Mouse (Mus musculus) limb, embryonic 15.5 days (tissue): ENCODE results near the gene Fam240a. TPM values are rescaled to one million over a fixed set of nuclear protein-coding genes. Genes with fewer than 3 reads are reported as not detected.
A peak's percentile ranks its signal among the peaks of the same experiment; 100 is the strongest.

ENCODE experiments used
- ATAC-seq: fragments of 200-750 bp; cut with Nextera tagmentation; 2 replicates; pipeline ENCODE4 v1.8.0; 2017; ENCODE audit warnings: low read depth, moderate TSS enrichment; ENCODE audit not compliant: insufficient number of reproducible peaks, low FRiP score, low TSS enrichment
- H3K27ac ChIP-seq: fragments of 300-500 bp; sonication (generic); 2 replicates; pipeline ENCODE4 v1.5.1; 2015; ENCODE audit warnings: moderate library complexity, mild to moderate bottlenecking, inconsistent platforms
- H3K27me3 ChIP-seq: fragments of 300-500 bp; sonication (generic); 2 replicates; pipeline ENCODE4 v1.6.1; 2015; ENCODE audit warnings: inconsistent platforms
- H3K36me3 ChIP-seq: fragments of 300-500 bp; sonication (generic); 2 replicates; pipeline ENCODE4 v1.6.1; 2015; ENCODE audit warnings: inconsistent platforms
- H3K4me1 ChIP-seq: fragments of 300-500 bp; sonication (generic); 2 replicates; pipeline ENCODE4 v1.6.1; 2015; ENCODE audit warnings: inconsistent platforms
- H3K4me2 ChIP-seq: fragments of 300-500 bp; sonication (generic); 2 replicates; pipeline ENCODE4 v1.6.1; 2015; ENCODE audit warnings: mild to moderate bottlenecking, inconsistent platforms
- H3K4me3 ChIP-seq: fragments of 300-500 bp; sonication (generic); 2 replicates; pipeline ENCODE4 v1.5.1; 2015; ENCODE audit warnings: mild to moderate bottlenecking, inconsistent platforms
- H3K9ac ChIP-seq: fragments of 300-500 bp; sonication (generic); 2 replicates; pipeline ENCODE4 v1.6.1; 2015; ENCODE audit warnings: inconsistent platforms
- H3K9me3 ChIP-seq: fragments of 300-500 bp; sonication (generic); 2 replicates; pipeline ENCODE4 v1.6.1; 2016; ENCODE audit warnings: inconsistent platforms
- WGBS: fragments of 180-500 bp; shearing (Covaris S2); methylation state at CpG from one replicate; pipeline ENCODE4 v1.1.7; 2015; 5-methylcytosine and 5-hydroxymethylcytosine counted together
- polyA plus RNA-seq: library from polyadenylated mRNA; unstranded; fragments of >200 nt; fragmentation: Nextera tagmentation; extraction: Ambion mirVana; gene quantifications from 2 replicates; pipeline ENCODE4 v1.2.1, GENCODE M21; 2015

The Fam240a gene
- polyA plus RNA-seq, 1 experiment from 2014 or later: not detected

DNA sequence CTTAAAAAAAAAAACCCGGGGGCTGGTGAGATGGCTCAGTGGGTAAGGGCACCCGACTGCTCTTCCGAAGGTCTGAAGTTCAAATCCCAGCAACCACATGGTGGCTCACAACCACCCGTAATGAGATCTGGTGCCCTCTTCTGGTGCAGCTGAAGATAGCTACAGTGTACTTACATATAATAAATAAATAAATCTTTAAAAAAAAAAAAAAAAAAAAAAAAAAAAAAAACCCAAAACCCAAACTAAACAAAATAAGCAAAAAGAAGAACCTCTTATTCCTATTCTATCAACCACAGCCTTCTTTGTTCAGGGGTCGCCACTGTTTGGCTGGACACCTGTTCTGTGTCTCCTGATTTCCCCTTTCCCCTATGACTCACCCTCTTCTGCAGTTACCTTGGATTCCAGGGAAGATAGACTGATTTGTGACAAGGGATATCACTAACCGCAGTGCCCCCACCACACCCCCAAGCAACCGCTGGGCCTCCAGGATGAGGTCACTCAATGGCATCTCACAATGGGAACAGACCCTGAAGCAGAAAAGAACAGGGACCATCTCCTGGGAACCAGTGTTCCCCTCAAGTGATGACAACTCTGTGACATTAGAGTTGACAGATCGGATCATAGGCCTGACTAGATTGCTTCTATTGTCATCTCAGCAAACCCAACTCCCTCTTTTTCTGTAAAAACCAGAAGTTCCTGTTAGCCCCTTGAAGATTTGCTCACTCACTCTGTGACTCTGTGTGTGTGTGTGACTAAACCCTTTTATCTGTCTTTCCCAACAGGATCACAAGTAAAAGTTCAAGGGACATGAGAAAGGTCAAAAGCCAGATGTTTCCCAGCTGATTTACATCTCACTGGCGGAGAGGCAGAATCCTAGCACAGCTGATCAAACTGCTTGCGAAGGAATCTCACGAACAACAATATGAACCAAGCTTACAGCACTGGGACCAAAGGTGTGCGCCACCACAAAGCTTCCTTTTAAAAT, 21.1 kb upstream of the Fam240a start:
- no peak for ATAC-seq
- Histone ChIP-seq H3K9me3 (no peaks in the 10 kb centered on the region), H3K27me3 (no peaks in the 10 kb centered on the region), H3K4me1 (no peaks in the 10 kb centered on the region), H3K27ac (no peak overlapping the region), H3K36me3 (no peaks in the 10 kb centered on the region), H3K4me2 (no peak overlapping the region), H3K4me3 (no peak overlapping the region), H3K9ac (no peak overlapping the region)
- 70% methylated on average over 12 of the region's 12 CpGs for WGBS

DNA sequence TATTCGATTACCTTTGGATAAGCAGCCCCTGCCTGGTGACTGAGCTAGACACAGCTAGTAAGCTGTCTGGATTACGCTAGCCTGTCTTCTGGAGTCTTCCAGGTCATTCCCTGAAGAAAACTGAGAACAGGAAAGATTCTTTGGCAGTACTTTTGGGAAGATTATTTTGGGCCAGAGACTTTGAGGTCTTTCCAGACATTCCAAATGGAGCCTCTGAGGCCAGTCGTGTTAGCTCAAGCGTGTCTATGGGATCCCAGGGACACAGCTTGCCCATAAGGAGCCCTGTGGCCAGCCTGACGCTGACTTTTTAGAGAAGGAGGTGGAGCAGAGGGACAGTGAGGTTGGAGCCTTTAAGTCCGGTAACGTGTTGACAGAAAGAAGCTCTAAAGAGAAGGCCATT, 19.3 kb upstream of the Fam240a start:
- Histone ChIP-seq H3K4me3 (no peak overlapping the region), H3K4me1 (no peaks in the 10 kb centered on the region), H3K9ac (no peak overlapping the region), H3K9me3 (no peaks in the 10 kb centered on the region), H3K4me2 (no peak overlapping the region), H3K36me3 (no peaks in the 10 kb centered on the region), H3K27me3 (no peaks in the 10 kb centered on the region), H3K27ac (no peak overlapping the region)
- no peak for ATAC-seq
- 79% methylated on average over 7 of the region's 7 CpGs for WGBS

DNA sequence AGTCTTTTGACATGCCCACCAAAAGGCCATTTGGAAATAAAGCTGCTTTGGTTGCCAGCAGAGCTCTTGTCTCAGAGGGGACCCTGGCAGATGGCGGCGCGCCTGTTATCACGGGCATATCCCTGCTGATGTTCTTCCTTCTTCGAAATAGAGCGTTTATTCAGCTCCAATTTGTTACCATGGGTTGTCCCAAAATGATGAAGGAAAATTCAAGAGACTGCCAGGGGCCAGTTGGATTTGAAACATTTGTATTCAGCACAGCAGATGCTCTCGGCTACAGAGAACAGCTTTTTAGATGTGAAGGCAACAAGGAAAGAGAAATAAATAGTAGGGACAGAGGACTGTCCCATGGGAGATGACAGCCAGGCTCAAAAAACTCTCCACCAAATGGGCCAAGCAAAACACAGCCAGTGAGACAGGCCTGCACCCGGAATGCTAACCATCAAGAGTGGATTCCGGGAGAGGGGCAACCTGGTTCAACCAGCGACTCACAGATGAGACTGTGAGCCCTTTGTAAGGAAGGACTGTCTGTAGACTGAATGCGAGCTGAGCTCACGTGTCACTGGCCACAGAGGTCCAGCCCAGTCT, 17.3 kb upstream of the Fam240a start:
- Histone ChIP-seq H3K4me3 (no peak overlapping the region), H3K27ac (no peak overlapping the region), H3K36me3 (no peaks in the 10 kb centered on the region), H3K4me2 (no peak overlapping the region), H3K9me3 (no peaks in the 10 kb centered on the region), H3K27me3 (no peaks in the 10 kb centered on the region), H3K9ac (no peak overlapping the region), H3K4me1 (no peaks in the 10 kb centered on the region)
- WGBS: 88% methylated on average over 12 of the region's 12 CpGs
- no peak for ATAC-seq

DNA sequence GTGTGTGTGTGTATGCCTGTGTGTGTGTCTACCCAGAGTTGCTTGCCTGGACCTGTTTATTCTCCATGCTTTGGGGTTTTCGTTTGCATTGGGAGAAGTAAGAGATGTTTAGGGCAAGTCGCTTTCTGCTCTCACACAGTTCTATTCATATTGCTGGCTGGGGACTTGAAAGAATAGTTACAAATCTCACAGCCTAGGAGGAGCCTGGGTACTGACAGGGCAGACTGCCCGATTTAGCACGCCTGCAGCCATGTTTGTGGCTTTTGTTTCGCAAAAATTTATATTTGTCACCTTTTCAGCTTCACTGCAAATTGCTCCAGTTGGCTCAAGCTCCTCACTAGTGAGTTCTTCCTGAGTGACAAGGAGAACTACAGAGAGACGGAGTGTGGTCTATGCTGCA, 14.9 kb upstream of the Fam240a start:
- no peak for ATAC-seq
- WGBS: 69% methylated on average over 6 of the region's 6 CpGs

DNA sequence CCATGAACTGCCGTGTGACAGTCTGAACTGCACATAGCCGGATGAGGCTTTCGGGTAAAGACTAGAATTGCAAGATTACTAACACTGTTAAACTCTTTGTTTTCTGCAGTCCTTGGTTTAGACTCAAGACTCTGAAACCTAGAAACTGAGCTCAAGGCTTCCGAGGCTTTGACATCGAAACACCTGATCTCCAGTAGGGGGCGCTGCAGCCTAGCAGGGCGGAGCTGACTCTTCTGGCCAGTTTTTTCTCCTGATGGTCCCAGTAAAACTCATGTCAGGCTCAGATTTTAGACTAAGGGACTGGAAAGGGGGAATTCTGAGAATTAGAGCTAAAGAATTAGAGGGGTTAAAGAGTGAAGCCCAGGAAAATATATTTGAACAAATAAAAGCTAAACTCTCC, 6.1 kb upstream of the Fam240a start:
- ATAC-seq: no peak

More for the DNA sequence above, 14.9 kb upstream of the Fam240a start:
- H3K4me1 ChIP-seq: no peaks in the 10 kb centered on the region
- H3K27me3 ChIP-seq: no peaks in the 10 kb centered on the region
- H3K9me3 ChIP-seq: no peaks in the 10 kb centered on the region
- no peak overlapping the region for H3K4me3 ChIP-seq
- no peak overlapping the region for H3K9ac ChIP-seq
- H3K27ac ChIP-seq: no peak overlapping the region
- H3K4me2 ChIP-seq: no peak overlapping the region
- H3K36me3 ChIP-seq: no peaks in the 10 kb centered on the region

DNA sequence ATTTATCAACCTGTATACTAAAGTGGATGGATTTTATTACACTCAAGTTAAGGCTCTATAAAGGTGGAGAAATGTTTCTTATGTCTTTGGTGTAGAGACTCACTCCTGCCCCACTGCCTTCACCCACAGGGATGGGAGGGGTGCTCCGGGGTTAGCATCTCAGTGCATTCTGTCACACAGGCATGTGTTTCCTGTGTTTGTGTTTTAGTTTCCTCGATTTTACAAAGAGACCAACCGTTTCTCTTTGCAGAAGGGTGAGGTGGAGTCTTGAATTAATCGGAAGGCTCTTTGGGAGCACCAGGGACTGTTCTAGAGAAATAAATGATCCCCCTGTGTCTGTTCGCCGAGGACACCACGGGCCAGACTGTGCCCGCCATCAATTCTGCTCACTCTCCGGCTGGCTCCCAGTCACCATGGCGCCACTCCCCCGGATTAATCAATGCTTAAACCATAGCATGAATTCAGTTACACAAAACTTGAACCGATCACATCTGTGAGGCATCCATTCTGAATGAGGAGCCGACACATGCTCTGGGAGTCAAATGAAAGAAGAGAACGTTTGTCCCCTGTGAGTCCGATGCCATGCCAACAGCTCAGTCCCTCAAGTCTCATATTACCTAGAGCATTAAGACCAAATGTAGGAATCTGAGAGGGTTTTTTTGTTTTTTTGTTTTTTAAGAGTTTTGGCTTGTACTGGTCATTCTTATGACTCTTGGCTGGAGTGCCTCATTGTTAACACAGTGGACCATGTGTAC, 4.2 kb upstream of the Fam240a start:
- Histone ChIP-seq H3K4me2 (no peak overlapping the region), H3K9ac (no peak overlapping the region)
- 64% methylated on average over 15 of the region's 15 CpGs for WGBS

More for the DNA sequence above, 6.1 kb upstream of the Fam240a start:
- H3K27ac ChIP-seq: no peak overlapping the region
- no peak overlapping the region for H3K4me3 ChIP-seq
- no peaks in the 10 kb centered on the region for H3K9me3 ChIP-seq
- no peak overlapping the region for H3K4me2 ChIP-seq
- no peaks in the 10 kb centered on the region for H3K4me1 ChIP-seq
- H3K9ac ChIP-seq: no peak overlapping the region
- H3K27me3 ChIP-seq: no peaks in the 10 kb centered on the region
- no peaks in the 10 kb centered on the region for H3K36me3 ChIP-seq
- 16% methylated on average over 7 of the region's 7 CpGs for WGBS

DNA sequence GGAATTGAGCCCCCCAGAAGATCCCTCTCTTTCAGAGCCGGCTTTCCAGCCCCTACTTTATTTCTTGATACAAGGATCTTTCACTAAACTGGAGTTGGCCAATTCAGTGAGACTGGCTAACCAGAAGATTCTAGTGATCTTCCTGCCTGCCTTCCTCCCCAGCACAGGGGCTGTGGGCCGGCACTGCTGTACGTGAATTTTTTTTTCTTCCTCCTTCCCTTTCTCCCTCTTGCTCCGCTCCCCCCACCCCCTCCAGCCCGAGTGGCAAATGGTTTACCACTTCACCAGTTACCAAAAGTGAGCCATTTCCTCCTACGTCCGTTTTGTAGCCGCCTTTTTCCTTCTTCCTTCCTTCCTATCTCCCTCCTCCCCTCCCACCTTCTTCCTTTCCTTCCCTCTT, 1.2 kb downstream of the Fam240a start:
- Histone ChIP-seq H3K27ac (no peak overlapping the region), H3K9ac (no peak overlapping the region), H3K9me3 (no peaks in the 10 kb centered on the region), H3K36me3 (no peaks in the 10 kb centered on the region), H3K4me3 (no peak overlapping the region), H3K27me3 (no peaks in the 10 kb centered on the region), H3K4me1 (no peaks in the 10 kb centered on the region), H3K4me2 (no peak overlapping the region)
- ATAC-seq: no peak
- 67% methylated on average over 8 of the region's 8 CpGs for WGBS

More for the DNA sequence above, 4.2 kb upstream of the Fam240a start:
- Histone ChIP-seq H3K4me3 (no peak overlapping the region), H3K4me1 (no peaks in the 10 kb centered on the region), H3K36me3 (no peaks in the 10 kb centered on the region), H3K27ac (no peak overlapping the region), H3K9me3 (no peaks in the 10 kb centered on the region), H3K27me3 (no peaks in the 10 kb centered on the region)
- no peak for ATAC-seq

DNA sequence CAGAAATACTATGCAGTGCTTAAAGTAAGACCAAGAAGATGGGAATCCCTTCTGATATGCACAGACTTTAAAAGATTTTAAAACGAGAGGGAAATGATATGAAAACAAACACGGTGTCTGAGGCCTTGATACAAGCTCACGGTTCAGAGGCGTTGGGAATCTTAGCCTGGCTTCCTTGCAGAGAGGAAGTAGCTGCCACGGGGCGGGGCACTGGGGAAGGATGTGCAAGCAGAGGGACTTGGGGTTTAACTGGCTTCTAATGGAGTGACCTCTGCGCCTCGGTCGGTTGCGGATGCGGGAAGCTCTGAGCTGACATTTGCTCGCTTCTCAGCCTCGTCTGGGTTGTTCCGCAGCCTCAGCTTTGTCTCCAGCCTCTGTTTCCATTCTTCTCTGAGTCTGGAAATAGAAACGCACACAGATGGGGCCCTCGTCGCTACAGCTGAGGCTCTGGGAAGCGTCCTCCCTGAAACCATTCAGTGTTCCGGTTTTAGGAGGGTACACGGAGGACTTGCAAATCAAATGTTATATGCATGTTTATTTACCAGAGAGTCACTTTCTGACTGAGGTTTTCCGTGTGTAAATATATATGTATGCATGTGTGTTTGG, 1.9 kb downstream of the Fam240a start:
- H3K4me1 ChIP-seq: no peaks in the 10 kb centered on the region
- H3K4me2 ChIP-seq: no peak overlapping the region
- no peaks in the 10 kb centered on the region for H3K27me3 ChIP-seq
- H3K27ac ChIP-seq: no peak overlapping the region
- H3K9me3 ChIP-seq: no peaks in the 10 kb centered on the region
- H3K36me3 ChIP-seq: no peaks in the 10 kb centered on the region
- ATAC-seq: no peak
- H3K4me3 ChIP-seq: no peak overlapping the region
- WGBS: 62% methylated on average over 21 of the region's 21 CpGs
- H3K9ac ChIP-seq: no peak overlapping the region

DNA sequence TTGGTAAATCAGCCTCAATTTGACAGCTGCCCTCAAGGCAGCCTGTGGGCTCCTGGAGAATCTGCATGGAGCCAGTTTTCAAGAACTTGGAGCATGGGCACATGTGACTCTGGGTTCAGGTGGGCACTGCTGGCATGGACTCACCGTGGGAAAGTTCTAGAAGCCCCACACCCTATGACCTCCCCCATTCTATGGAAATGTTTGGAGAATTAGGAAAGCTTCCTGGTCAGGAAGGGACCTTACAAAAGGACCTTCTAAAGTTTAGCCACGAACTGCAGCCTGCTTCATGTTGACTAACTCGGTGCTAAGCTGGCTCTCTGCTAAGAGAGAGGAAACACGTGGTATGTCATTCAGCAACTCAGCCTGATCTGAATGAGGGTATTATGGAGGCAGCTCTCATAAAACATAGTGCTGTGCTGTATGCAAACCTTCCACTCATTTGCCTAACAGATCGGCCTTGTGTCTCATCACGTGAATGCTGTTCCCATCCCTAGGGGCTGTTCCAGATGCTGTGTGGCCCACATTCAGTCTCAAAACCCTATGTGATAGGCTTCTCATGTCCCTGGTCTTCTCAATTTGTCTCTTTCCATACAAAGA, 7.2 kb downstream of the Fam240a start:
- no peak overlapping the region for H3K4me2 ChIP-seq
- H3K36me3 ChIP-seq: no peaks in the 10 kb centered on the region
- 0 out of 2 replicates have a peak, but pooled peaks have one; percentile 37 for ATAC-seq
- no peaks in the 10 kb centered on the region for H3K27me3 ChIP-seq
- H3K9ac ChIP-seq: no peak overlapping the region
- H3K27ac ChIP-seq: peak overlapping the region; percentile 48; the same call in 1 of the 2 replicates
- H3K4me3 ChIP-seq: no peak overlapping the region
- 65% methylated on average over 6 of the region's 6 CpGs for whole genome bisulfite sequencing
- no peaks in the 10 kb centered on the region for H3K4me1 ChIP-seq
- H3K9me3 ChIP-seq: no peaks in the 10 kb centered on the region

DNA sequence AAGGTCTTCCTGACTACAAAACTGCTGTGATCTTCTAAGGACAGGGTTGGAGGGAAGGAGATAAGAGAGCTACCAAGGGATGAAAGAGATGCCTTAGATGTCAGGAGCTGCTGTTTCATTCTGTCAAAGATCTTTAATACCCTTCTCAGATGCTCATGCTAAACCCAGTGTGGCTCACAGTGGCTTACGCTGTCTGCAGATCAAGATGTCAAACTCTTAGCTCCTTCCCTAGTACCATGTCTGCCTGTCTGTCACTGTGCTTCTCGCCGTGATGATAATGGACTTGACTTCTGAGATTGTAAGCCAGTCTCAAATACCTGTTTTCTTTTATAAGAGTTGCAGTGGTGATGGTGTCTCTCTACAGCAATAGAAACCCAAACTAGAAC, 8.0 kb downstream of the Fam240a start:
- Histone ChIP-seq H3K4me2 (no peak overlapping the region), H3K27ac (no peak overlapping the region), H3K9ac (no peak overlapping the region), H3K27me3 (no peaks in the 10 kb centered on the region), H3K36me3 (no peaks in the 10 kb centered on the region), H3K9me3 (no peaks in the 10 kb centered on the region), H3K4me3 (no peak overlapping the region), H3K4me1 (no peaks in the 10 kb centered on the region)
- ATAC-seq: no peak
- WGBS: 96% methylated on average over 3 of the region's 3 CpGs

DNA sequence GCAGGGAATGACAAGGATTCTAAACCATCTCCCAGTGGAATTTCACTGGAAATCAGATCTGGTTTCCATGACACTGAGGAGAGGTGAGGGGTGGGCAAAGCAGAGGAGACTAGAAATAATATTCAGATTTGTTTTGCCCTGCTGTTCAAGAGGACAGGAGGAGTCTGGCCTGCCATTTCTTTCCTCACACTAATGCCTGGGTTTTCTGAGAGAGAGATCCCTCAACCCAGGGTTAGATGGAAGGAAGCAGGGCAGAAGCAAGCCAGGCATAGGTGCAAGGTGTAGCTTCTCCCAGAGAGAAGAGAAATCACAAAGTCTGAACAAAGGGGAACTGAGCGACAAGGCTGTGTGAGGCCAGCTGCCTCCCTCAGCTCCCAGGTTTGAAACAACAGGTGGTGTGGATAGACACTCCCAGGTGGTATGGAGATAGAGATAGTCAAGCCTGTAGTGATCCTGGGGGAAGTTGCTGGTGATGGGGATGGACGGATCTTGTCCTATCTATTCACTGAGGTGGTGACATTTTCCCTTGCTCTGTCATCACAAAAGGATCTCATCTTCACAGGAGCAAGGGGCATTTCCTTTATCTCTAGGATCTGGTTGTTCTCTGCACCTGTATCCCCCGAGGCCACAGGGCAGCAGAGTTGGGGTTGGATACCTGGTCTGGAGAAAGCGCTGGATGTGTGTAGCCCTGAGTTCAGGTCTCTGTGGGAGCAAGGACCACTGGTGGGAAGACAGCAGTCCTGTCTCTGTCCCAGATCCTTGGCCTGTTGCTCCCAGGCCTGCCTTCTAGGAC, 8.6 kb downstream of the Fam240a start:
- H3K9ac ChIP-seq: no peak overlapping the region
- no peak overlapping the region for H3K4me2 ChIP-seq
- H3K4me3 ChIP-seq: no peak overlapping the region
- H3K4me1 ChIP-seq: no peaks in the 10 kb centered on the region
- H3K9me3 ChIP-seq: no peaks in the 10 kb centered on the region
- WGBS: 78% methylated on average over 4 of the region's 4 CpGs
- H3K27me3 ChIP-seq: no peaks in the 10 kb centered on the region
- no peaks in the 10 kb centered on the region for H3K36me3 ChIP-seq
- no peak for ATAC-seq
- no peak overlapping the region for H3K27ac ChIP-seq
